Mouse (Mus musculus): ENCODE results near the gene Ercc1.

Ercc1 gene

DNA sequence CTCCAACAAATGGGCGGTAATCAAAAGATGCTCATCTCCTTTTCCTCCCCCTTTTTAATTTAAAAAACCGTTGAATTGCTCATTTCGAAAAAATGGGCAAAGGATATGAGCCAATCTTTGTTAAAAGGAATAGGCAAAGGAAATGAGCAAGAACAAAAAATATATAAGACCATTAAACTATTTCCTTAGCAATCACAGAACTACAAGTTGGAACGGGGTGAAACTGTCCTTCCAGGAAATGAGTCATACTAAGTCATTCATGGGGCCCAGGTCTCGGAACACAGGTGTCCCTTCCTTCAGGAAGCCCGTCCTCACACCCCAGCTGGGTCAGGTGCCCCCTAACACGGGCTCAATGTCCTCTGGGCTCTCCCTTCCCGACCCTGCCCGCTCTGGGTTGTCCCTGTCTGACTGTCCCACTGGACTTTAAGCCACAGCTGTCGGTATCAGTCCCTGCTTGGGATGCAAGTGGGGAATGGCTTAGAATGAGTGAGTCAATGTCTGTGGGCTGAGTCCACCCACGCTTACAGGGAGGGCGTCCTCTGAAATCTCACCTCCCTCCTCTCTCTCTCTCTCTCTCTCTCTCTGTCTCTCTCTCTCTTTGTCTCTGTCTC lies at the start of gene Ercc1:
Ercc1 (plus strand) TSS at position 542 of the 611 bp plus-strand sequence.
- DNase-seq (ENCODE audit: low spot score in 2 of 2): peak in 1 of 2 experiments; percentile 48

DNA sequence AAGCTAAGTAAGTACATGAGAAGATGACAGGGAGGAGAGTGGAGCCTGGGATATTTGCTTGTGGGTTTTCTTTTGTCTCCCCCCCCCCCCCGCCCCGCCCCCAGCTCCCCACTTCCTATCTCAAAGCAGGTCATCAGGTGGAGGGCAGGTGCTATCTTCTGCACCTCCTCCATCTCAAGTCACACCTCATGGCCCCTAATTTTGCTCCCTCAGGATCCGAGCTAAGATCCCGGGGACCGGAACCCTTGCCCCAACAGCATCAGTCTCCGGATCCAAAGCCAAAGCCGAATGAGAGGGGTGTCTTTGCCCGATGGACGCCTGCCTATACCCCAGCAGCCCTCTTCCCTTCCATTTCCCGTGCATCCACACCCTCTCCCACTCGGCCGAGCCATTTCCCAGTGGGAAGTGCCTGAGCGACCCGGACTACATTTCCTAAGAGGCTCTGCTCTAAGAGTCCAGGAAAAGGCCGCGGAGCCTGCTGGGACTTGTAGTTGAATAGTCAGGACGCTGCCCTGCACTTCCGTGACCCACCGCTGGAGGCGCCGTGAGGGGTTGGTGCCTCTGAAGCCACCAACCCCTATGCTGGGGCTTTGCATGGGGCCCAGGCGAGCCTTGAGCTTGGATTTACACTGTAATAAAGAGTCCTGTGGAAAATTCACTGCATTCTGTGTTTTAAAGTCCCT lies 48.9 kb upstream of the Ercc1 start:
- DNase-seq (ENCODE audit: low spot score in 2 of 2): peak; percentile 95 to 96

DNA sequence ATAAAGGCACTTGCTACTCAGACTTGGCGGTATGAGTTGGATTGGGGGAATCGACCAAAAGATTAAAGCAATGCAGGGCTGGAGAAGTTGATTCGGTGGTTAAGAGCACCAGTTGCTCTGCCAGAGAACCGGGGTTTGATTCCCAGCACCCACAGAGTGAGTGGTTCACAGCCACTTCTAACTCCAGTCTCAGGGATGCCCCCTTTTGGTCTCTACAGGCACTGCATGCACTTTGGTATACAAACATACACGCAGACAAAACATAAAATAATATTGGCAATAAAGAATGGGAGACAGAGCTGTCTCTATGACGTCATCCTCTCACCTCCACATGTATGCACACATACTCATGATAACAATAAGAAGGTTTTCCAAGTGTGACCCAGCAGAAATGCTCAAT lies 47.5 kb upstream of the Ercc1 start:
- DNase-seq (ENCODE audit: low spot score in 2 of 2): no peak

DNA sequence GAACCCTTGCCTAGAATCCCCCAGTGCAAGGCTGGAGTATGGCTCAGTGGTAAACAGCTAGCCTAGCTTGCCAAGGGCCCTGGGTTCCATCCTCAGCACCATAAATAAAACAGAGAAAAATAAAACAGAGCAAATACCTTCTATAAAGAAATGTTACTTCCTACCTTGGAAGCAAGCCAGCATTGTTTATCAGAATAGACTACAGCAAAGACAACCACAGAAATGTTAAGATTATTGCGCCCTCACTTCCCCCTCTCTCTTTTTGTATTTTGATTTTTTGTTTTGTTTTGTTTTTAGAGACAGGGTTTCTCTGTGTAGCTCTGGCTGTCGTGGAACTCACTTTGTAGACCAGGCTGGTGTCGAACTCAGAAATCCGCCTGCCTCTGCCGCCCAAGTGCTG lies 46.8 kb upstream of the Ercc1 start:
- DNase-seq (ENCODE audit: low spot score in 2 of 2): no peak

DNA sequence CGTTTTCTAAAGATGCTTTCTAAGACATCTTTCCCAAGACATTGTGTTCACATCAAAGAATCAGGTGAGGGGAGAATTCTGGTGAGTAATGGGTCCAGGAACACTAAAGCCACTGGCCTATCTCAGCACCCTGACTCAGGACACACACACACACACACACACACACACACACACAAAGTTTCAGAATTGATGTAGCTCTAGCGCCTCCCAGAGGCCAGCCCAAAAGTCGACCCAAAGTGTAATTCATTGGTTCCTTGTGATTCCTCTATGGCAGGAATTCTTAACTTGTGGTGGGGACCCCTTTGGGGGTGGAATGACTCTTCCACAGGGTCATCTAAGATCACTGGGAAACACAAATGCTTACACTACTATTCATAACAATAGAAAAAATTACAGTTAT lies 45.4 kb upstream of the Ercc1 start:
- peak in 1 of 2 experiments; percentile 68 for DNase-seq (ENCODE audit: low spot score in 2 of 2)

DNA sequence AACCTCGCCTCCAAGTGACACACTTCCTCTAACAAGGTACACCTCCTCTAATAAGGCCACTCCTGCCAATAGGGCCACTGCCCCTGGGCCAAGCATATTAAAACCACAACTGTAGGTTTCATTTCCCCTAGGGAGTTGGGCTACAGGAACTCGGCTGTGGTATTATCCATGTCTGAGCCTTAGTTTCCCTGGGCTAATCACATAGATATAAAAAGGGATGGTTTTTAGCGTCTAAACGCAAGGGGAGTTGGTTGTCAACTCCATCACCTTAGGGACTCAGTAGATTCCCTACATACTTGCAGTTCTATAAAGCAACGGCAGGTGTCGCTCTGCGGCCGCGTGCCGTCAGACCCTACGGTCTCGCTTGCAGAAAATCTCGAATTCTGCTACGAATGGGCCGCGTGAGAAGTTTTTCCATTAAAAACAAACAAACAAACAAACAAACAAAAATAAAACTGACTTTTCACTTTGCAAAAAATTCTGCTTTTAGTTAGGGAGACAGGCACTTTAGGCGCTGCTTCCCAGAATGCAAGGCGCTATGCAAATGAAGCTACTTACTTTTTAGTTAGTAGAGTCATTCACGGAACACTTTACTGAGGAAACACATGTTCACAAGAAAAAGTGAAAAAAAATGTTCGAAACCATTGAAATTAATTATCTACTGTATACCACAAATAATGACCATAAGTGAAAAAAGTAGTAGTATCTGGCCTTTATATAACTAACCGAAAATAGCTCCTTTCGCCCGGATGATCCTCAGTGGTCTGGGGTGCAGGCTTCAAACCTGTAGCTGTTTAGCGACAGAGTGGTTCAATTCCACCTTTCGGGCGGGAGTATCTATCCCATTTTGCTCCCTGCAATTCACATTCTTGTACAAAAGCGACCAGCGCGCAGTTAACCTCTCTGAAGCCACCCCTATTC lies 43.8 kb upstream of the Ercc1 start:
- peak; percentile 81 to 88 for DNase-seq (ENCODE audit: low spot score in 2 of 2)

DNA sequence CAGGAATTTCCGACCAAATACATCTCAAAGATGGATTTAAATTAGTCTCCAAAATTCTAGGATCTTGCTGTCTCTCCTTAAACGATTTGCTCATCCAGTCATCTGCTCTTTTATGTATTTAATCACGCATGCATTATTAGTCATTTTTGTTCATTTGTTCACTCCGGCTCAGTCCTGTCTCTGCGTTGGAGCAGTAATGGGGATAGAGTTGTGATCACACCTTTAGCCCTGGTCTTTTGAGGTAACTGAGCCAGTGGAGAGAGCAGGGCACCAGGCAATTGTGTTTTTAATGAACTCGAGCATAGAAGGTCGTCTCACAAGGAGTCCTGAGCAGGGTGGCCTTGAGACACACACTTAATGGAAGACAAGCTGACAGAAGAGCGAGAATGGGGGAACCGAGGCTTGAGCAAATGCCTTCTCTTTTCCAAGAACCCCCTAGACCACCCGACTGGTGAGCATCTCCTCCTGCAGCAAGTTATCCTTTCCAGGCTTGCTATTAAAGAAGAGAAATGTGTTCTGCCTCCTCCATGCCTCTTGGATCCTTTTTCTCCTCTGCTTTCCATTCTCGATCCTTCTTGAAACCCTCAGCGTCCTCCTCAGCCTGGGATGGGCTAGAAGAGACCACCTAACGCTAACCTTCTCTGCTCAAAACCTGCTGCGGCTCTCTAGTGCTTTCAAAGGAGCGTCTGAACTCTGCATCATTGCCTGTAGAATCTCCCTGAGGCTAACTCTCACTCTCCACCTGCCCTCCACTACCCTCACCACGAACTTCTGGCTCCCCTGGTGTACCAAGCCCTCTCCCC lies 42.9 kb upstream of the Ercc1 start:
- DNase-seq (ENCODE audit: low spot score in 2 of 2): no peak

DNA sequence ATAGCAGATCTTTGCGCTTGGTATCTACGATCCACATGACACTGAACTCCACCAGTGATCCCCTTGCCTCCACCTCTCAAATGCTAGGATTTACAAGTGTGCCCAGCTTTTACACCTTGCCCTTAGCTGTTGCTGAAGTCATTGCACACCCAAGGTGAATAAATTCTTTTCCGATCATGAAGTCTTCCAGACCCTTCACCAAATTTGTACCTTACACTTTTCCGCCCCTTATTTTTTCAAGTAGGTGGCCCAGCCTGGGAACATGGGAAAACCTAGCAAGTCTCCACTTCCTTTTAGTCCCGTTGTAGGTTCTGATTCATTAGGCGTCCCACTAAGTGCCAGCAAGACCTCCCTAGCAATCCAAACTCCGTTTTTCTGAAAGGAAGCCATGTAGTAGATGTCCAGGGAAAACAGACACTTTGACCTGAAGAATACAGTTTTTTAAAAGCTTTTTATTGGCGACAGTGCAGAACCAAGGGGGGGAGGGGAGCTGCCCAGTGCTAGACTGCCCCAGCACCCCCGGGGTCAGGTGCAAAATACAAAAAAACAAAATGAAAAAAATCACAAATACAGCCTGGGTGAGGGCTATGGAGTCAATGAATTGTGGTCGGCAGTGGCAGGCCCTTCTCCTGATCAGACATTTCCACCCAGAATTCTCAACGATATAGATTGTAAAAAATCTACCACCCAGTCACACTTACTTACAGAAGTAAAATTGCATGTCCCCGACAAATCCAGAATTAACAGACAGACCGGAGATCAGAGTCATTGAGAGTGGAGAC lies 42.1 kb upstream of the Ercc1 start:
- no peak for DNase-seq (ENCODE audit: low spot score in 2 of 2)

DNA sequence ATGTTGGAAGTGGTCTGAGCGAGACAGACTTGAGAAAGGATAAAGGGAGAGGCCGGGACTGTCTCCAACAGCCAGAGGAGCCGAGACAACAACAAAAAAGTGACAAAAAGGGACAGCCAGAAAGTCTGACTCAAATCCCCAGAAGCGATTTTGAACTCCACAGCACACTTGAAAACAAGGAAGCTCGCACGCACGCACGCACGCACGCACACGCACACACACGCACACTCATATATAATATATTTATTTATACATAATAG lies 41.6 kb upstream of the Ercc1 start:
- DNase-seq (ENCODE audit: low spot score in 2 of 2): no peak

DNA sequence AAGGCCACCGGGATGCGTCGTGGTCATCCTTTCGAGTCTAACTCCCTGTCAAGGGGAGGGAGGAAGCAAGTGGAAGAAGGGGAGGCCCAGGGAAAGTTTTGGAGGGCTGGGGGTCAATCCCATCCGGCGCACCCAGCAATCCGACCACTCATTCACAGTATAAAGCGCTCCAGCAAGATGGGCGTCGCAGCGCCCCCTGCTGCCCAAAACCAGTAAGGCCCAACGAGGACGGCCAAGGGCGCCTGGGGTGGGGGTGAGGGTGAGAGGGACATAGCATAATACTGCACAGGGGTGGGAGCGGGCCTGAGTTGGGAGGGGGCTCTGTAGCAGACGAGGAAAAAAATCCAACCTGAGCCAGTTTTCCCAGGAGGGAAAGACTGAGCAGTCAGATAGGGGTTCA lies 40.8 kb upstream of the Ercc1 start:
- DNase-seq (ENCODE audit: low spot score in 2 of 2): peak in 1 of 2 experiments; percentile 71

DNA sequence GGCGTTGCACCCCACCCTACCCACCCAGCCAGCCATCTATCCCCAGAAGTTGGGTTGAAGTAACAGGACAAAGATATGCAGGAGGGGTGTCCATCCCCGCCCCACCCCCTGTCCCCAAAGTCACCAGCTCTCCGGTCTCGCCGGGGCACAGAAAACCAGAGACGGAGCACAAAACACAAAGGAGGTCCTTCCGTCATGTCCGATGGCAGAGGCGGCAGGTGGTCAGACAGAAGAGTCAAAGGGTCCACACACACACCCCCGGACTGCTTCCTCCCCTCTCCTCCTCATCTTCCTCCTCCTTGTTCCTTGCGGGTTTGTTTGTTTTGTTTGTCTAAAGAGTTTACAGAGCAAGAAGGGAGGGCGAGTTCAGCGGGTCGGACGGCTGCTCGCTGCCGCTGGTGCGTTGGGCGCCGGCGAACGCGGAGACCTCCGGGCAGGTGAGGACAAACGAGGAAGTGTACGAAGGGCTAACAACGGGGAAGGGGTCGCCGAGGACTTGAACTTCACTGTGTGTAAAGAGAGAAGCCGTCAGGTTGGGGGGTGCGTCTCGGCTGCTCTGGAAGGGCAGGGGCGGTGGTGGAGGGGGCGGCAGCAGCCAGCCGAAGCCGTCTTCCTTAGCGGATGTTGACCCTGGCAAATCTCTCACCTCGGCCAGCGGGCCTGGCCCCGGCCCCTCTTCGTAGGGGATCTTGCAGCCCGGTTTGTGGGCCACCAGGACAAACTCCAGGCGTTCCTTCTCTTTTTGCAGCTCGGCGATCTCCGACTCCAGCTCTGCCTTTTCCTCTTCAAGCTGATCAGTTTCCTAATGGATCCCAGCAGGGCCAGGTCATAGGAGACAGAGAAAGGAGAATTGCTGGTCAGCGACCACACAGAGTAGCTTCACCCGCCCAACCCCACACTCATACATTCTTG lies 39.8 kb upstream of the Ercc1 start:
- no peak for DNase-seq (ENCODE audit: low spot score in 2 of 2)

DNA sequence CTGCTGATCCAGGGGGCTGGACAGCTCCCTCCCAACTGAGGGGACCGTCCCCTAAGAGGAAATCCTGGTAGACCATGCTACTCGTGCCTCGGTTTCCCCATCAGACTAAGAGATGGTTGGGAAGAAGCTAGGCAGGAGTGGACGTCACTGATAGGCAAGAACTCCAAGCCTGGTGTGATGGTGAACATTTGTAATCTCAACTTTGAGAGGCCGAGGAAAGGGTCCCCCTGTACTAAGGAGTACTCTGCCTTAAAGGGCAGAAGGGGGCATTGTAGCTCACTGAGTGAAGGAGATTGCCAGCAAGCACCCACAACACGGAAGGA lies 39.2 kb upstream of the Ercc1 start:
- DNase-seq (ENCODE audit: low spot score in 2 of 2): no peak

DNA sequence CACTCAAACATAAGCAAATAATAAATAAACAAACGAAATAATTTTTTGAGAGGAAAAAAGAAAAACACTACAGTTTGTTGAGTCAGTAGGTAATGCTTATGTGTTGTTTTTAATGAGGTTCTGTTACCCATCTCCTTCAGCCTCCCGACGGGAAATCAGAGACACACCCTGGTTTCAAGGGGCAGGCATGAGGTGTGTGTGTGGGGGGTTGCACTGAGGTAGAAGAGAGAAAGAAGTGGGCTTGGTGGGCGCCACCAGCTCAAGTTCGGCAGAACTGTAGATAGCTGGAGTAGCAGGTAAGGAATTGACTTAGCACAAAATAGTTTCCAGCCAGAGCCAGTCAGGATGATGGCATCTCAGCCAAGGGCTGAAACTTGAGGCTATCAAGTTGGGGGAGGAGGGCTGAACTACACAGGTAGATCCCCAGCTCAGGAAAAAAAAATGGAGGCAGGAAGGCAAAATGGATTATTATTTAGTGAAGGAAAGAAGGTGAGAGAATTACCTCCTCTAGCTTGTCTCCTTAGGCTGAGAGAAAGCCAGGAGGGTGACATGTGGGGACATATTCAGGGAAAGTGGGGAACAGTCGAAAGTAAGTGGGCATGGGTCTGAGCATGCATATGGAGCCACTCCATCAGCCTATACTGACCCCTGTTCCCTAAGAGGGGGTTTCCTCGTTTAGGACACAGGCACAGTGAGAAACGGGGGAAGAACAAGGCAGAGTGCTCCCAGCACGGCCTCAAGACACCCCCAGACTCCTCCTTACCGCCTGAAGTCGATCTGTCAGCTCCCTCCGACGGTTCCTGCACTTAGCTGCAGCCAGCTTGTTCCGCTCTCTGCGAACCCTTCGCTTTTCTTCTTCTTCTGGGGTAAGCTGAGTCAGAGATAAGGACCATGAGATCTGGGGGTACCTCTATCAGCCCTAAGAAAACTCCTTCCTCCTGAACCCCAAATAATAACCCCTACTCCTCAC lies 38.5 kb upstream of the Ercc1 start:
- no peak for DNase-seq (ENCODE audit: low spot score in 2 of 2)

DNA sequence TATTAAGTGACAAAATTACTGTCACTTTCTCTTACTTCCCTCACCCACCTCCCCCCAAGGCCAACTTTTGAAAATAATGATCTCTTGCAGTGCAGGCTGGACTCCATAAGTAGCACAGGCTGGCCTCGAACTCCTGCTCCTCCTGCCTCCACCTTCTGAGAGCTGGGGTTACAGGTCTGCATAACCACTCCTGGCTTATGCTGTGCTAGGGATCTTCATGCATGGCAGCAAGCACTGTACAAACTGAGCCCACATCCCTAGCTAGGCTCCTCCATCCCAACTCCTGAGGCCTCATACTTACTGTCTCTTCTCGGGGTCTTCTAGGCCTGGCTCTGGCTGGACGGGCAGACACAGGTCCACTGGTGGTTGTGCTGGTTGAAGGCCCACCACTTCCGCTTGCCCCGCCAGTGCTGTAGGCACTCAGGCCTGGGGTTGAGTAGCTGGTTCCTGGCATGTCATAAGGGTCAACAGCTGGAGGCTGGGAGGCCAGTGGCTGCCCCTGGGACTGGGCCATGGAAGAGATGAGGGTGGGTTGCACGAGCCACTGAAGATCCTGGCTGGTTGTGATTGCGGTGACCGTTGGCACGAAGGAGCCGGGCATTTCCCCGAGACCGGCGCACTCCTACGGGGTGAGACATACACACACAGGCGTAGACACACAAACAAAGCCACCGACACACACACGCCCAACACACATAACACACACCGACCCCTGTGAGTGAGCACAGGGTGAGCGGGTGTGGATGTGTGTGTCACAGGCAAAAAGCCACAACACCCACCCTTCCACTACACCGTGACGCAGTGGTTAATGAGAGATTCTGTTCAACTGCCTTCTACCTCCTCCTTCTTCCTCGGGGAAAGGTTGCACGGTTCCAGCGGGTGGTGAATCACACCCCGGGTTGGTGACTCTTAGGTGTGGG lies 37.5 kb upstream of the Ercc1 start:
- no peak for DNase-seq (ENCODE audit: low spot score in 2 of 2)

DNA sequence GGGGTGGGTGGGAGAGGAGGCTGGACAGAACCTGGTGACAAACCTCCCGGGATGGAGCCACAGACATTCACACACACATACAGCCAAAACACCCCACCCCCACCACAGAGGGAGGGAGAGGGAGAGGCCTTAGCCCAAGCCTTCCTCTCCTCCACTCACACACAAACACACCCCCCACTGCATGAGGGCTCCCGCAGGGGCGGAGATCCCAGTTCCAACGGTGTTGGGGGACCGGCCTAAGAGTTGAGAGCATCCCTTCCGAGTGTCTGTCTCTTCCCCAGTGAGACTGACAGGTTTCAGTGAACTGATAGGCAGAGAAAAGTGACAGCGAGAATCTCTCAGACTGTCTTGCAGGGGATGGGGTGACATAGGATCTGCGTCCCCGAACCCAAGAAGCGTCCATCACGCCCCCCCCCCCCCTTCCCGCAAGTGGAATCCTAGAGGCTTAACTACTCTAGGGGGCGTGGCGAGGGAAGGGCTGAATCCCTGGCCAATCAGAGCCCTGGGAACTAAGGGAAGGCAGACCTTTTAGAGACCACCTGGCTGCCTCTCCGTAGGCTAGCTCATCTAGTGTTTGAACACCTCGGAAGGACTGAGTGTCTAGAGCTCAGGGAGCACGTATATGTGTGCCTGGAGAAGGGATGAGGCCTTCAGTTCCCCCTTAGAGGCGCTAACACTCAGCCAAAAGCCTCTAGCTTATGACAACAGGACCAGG lies 36.7 kb upstream of the Ercc1 start:
- peak; percentile 86 to 92 for DNase-seq (ENCODE audit: low spot score in 2 of 2)

DNA sequence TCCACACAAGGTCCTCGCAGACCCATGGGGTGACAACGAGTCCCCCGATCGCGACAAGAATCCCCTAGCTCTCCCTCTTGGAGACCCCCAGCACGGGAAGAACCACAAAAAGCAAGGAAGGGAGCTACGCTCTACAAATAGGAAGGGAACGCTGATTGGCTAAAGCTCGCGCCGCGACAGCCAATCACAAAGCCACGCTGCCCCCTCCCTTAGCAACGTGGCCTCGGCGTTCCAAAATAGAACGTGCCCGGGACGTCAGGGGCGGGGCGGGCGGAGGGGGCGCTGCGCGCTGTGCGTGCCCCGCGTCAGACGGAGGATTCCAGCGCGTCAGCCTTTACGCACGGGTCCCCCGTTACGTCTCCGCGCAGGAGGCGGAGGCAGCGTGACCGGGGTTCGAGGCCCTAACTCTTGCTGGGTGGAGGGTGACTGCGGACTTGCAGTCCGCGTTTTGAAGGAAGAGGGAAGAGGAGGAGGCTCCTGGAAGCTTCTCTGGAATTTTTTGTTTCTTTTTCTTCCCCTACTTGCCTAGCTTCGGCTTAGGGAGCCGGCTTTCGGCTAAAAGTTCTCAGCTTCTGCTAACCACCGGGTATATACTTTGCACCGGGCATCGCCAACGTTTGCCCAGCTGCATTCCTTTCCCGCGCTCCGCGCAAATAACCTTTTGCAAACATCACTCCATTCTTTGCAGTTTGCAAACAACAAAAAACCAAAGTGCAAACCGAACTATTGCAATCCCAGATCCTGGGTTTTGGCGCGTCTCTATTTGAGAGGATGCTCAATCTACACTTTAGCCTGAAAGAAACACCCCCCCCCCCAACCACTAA lies 35.9 kb upstream of the Ercc1 start:
- DNase-seq (ENCODE audit: low spot score in 2 of 2): peak; percentile 97 to 98
